Mouse (Mus musculus) hindbrain, embryonic 15.5 days (tissue): ENCODE measurements around the gene Galnt7. TPM values are rescaled to one million over a fixed set of nuclear protein-coding genes. Genes with fewer than 3 reads are reported as not detected.
A peak's percentile ranks its signal among the peaks of the same experiment; 100 is the strongest.

Source experiments
- ATAC-seq: fragments of 200-750 bp; cut with Nextera tagmentation; 2 replicates; pipeline ENCODE4 v1.8.0; 2017; ENCODE audit warnings: low read depth, moderate number of reproducible peaks, moderate TSS enrichment; ENCODE audit not compliant: low FRiP score
- H3K27ac ChIP-seq: fragments of 300-500 bp; sonication (generic); replicated peaks from 2 replicates; pipeline ENCODE4 v1.5.1; 2015; ENCODE audit warnings: mild to moderate bottlenecking, inconsistent platforms
- H3K27me3 ChIP-seq: fragments of 300-500 bp; sonication (generic); 2 replicates; pipeline ENCODE4 v1.6.1; 2015; ENCODE audit warnings: control low read depth, inconsistent platforms
- H3K36me3 ChIP-seq: fragments of 300-500 bp; sonication (generic); 2 replicates; pipeline ENCODE4 v1.6.1; 2015; ENCODE audit warnings: control low read depth, inconsistent platforms
- H3K4me1 ChIP-seq: fragments of 300-500 bp; sonication (generic); replicated peaks from 2 replicates; pipeline ENCODE4 v1.6.1; 2015; ENCODE audit warnings: control low read depth, inconsistent platforms
- H3K4me2 ChIP-seq: fragments of 300-500 bp; sonication (generic); 2 replicates; pipeline ENCODE4 v1.6.1; 2015; ENCODE audit warnings: moderate library complexity, mild to moderate bottlenecking, inconsistent platforms
- H3K4me3 ChIP-seq: fragments of 300-500 bp; sonication (generic); 2 replicates; pipeline ENCODE4 v1.5.1; 2015; ENCODE audit warnings: mild to moderate bottlenecking, inconsistent platforms
- H3K9ac ChIP-seq: fragments of 300-500 bp; sonication (generic); 2 replicates; pipeline ENCODE4 v1.6.1; 2015; ENCODE audit warnings: inconsistent platforms
- H3K9me3 ChIP-seq: fragments of 300-500 bp; sonication (generic); 2 replicates; pipeline ENCODE4 v1.6.1; 2016; ENCODE audit warnings: control low read depth, inconsistent platforms
- WGBS: fragments of 180-500 bp; shearing (Covaris S2); methylation state at CpG from one replicate; pipeline ENCODE4 v1.1.7; 2015; 5-methylcytosine and 5-hydroxymethylcytosine counted together
- polyA plus RNA-seq: library from polyadenylated mRNA; unstranded; fragments of >200 nt; fragmentation: Nextera tagmentation; extraction: Ambion mirVana; gene quantifications from 2 replicates; pipeline ENCODE4 v1.2.1, GENCODE M21; 2015

The Galnt7 gene
- polyA plus RNA-seq, 1 experiment from 2014 or later, result 12.5 TPM

DNA sequence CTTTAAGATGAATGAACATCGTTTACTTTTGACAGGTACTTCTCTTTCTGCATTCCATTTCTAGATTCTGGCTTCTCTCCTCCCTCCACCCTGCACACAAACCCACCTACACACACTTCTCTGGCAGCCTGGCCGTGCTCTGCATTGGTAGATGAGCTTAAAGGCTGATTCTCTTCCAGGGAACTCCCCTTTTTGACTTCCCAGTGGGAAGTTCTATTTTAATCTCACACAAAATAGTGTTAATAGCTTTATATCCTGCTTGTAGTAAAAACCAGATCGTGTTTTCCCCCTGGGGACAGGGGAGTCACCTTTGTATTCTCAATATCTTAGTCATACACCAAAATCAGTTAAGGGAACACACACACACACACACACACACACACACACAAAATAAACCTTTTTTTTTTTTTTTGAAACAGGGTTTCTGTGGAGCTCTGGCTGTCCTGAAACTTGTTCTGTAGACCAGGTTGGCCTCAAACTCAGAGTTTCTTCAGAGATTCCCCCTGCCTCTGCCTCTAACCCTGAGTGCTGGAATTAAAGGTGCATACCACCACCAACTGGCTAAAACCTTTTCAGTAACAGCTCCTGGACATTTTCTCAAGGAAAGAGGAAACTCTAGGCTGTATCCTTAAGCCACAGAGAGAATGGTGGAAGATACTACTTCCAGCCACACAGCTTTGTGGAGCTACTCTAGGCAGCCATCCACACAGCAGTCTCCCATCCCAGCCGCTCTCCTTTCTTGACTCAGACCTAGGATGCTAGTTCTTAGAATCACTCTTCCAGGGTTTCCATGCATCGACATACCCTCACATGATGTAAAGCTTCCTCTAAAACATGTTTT, 24.7 kb downstream of the Galnt7 start:
- no peaks in the 10 kb centered on the region for H3K36me3 ChIP-seq
- no peak overlapping the region for H3K4me2 ChIP-seq
- ATAC-seq, result no peak
- H3K4me1 ChIP-seq, result 0 out of 2 replicates have a peak, but pooled peaks cover 4% of the 10 kb centered on the region
- no peaks in the 10 kb centered on the region for H3K27me3 ChIP-seq
- no peak overlapping the region for H3K27ac ChIP-seq
- 80% methylated on average over 5 of the region's 5 CpGs for WGBS
- H3K9ac ChIP-seq, result no peak overlapping the region
- H3K4me3 ChIP-seq, result no peak overlapping the region
- H3K9me3 ChIP-seq, result no peaks in the 10 kb centered on the region

DNA sequence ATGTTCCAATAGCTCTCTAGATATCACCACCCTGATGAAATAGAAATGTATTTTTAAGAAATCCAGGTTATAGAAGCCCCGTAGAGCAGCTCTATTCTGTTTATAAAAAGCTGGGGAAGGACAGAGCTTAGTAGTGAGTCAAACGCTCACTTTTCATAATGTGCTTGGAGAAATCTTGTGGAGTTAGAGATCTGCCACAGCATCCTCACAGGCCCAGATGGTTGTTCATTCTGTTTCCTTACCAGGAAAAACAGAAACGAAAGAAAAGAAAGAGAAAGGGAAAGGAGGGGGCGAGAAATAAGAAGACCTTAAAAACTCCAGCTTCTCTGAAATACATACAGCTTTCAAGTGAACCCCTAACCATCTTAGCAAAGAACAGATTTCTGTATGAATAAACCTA, 28.9 kb downstream of the Galnt7 start:
- Histone ChIP-seq H3K36me3 (no peaks in the 10 kb centered on the region), H3K4me3 (no peak overlapping the region), H3K9ac (no peak overlapping the region), H3K4me2 (no peak overlapping the region), H3K4me1 (0 out of 2 replicates have a peak, but pooled peaks cover 4% of the 10 kb centered on the region), H3K27me3 (no peaks in the 10 kb centered on the region), H3K27ac (no peak overlapping the region), H3K9me3 (no peaks in the 10 kb centered on the region)
- 94% methylated on average over 4 of the region's 4 CpGs for WGBS
- ATAC-seq, result no peak

- 93% methylated on average over 3 of the region's 3 CpGs for WGBS
- H3K9me3 ChIP-seq, result no peaks in the 10 kb centered on the region
- no peak overlapping the region for H3K9ac ChIP-seq
- no peaks in the 10 kb centered on the region for H3K27me3 ChIP-seq
- no peaks in the 10 kb centered on the region for H3K36me3 ChIP-seq
- no peak for ATAC-seq
- H3K4me1 ChIP-seq, result 0 out of 2 replicates have a peak, but pooled peaks cover 4% of the 10 kb centered on the region
- H3K27ac ChIP-seq, result no peak overlapping the region
- no peak overlapping the region for H3K4me2 ChIP-seq
- no peak overlapping the region for H3K4me3 ChIP-seq
These were observed 29.8 kb downstream of the Galnt7 start for GRCm38 (mm10) chr8:57623051-57623450.

- Histone ChIP-seq H3K4me2 (no peak overlapping the region), H3K27me3 (no peaks in the 10 kb centered on the region), H3K9me3 (no peaks in the 10 kb centered on the region), H3K4me1 (peaks cover 5% of the 10 kb centered on the region), H3K27ac (no peak overlapping the region), H3K9ac (no peak overlapping the region), H3K4me3 (no peak overlapping the region), H3K36me3 (no peaks in the 10 kb centered on the region)
- 59% methylated on average over 5 of the region's 5 CpGs for WGBS
- ATAC-seq, result no peak
These were observed 35.9 kb downstream of the Galnt7 start for GRCm38 (mm10) chr8:57616965-57617364.

GRCm38 (mm10) chr8:57615016-57615657, 37.7 kb downstream of the Galnt7 start:
- peak; percentile 43; the same call in 1 of the 2 replicates for ATAC-seq

DNA sequence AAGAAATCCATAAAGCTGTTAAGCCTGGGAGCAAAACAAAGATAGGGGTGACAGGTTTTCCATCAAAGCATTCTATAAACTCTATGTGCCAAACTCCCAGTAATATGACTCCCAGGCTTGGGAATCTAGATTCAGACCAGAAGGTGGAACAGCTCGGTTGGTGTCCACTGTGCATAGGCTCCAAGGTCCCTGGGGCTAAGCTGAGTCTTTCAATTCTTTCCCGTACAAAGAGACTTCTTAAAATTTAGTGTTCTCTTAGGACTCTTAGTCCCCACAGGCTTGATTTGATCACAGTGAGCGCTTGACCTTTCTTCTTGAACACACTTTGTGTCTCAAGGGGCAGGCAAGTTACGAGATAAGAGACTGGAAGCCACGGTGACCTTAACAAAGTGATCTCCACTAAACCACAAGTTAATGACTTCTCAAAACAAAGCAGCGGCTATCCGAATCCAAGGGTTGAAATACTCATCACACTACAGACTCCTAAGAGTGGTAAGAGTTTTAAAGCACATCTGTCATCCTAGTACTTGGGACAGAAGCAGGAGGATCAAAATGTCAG, 41.3 kb downstream of the Galnt7 start:
- Histone ChIP-seq H3K9ac (no peak overlapping the region), H3K27me3 (no peaks in the 10 kb centered on the region), H3K9me3 (no peaks in the 10 kb centered on the region), H3K36me3 (no peaks in the 10 kb centered on the region), H3K4me3 (no peak overlapping the region), H3K27ac (no peak overlapping the region), H3K4me2 (no peak overlapping the region), H3K4me1 (peaks cover 9% of the 10 kb centered on the region)
- ATAC-seq, result no peak
- WGBS, result 58% methylated on average over 7 of the region's 7 CpGs

More at GRCm38 (mm10) chr8:57615016-57615657, 37.7 kb downstream of the Galnt7 start:
- H3K9ac ChIP-seq, result no peak overlapping the region
- no peak overlapping the region for H3K4me3 ChIP-seq
- no peaks in the 10 kb centered on the region for H3K27me3 ChIP-seq
- no peak overlapping the region for H3K27ac ChIP-seq
- peaks cover 9% of the 10 kb centered on the region for H3K4me1 ChIP-seq
- WGBS, result 67% methylated on average over 15 of the region's 15 CpGs
- H3K4me2 ChIP-seq, result no peak overlapping the region
- no peaks in the 10 kb centered on the region for H3K9me3 ChIP-seq
- no peaks in the 10 kb centered on the region for H3K36me3 ChIP-seq

GRCm38 (mm10) chr8:57610706-57611418, 42.0 kb downstream of the Galnt7 start:
- ATAC-seq, result no peak
- H3K4me3 ChIP-seq, result no peak overlapping the region
- H3K4me2 ChIP-seq, result no peak overlapping the region
- H3K27ac ChIP-seq, result no peak overlapping the region
- H3K9ac ChIP-seq, result no peak overlapping the region
- 68% methylated on average over 10 of the region's 11 CpGs for WGBS
- peaks cover 9% of the 10 kb centered on the region for H3K4me1 ChIP-seq
- H3K36me3 ChIP-seq, result no peaks in the 10 kb centered on the region
- no peaks in the 10 kb centered on the region for H3K27me3 ChIP-seq
- no peaks in the 10 kb centered on the region for H3K9me3 ChIP-seq

GRCm38 (mm10) chr8:57602511-57602910, 50.3 kb downstream of the Galnt7 start:
- Histone ChIP-seq H3K9me3 (no peaks in the 10 kb centered on the region), H3K4me3 (no peak overlapping the region), H3K4me1 (no peaks in the 10 kb centered on the region; the same call in 1 of the 2 replicates), H3K4me2 (no peak overlapping the region), H3K27ac (no peak overlapping the region), H3K27me3 (no peaks in the 10 kb centered on the region), H3K36me3 (no peaks in the 10 kb centered on the region), H3K9ac (no peak overlapping the region)
- 91% methylated on average over 5 of the region's 5 CpGs for WGBS
- ATAC-seq, result no peak

DNA sequence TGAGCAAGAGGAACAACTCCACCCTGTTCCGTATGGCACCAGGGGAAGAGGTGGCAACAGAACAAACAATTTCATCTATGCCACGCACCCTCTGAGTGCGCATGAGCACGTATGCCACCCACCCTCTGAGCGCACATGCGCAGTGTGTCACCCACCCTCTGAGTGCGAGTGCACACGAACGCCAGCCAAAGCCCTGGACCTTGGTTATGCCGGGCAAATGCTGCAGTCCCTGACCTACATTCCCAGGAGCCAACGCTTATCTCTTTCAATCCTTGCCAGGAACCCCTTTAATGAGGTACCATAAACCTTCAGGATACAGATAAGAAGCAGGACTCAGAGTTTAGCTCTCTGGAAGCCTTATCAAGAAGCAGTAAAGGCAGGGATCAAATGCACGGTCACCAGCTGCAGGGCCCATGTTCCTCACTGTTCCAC, 50.8 kb downstream of the Galnt7 start:
- Histone ChIP-seq H3K4me3 (no peak overlapping the region), H3K9ac (no peak overlapping the region), H3K27ac (no peak overlapping the region), H3K36me3 (no peaks in the 10 kb centered on the region), H3K27me3 (no peaks in the 10 kb centered on the region), H3K9me3 (no peaks in the 10 kb centered on the region), H3K4me2 (no peak overlapping the region), H3K4me1 (no peaks in the 10 kb centered on the region; the same call in 1 of the 2 replicates)
- no peak for ATAC-seq
- WGBS, result 94% methylated on average over 12 of the region's 12 CpGs

GRCm38 (mm10) chr8:57599813-57600555, 52.8 kb downstream of the Galnt7 start:
- peak overlapping the region; percentile 26 for H3K4me3 ChIP-seq
- peak; percentile 66; the same call in 1 of the 2 replicates for ATAC-seq
- 25% methylated on average over 22 of the region's 22 CpGs for WGBS

DNA sequence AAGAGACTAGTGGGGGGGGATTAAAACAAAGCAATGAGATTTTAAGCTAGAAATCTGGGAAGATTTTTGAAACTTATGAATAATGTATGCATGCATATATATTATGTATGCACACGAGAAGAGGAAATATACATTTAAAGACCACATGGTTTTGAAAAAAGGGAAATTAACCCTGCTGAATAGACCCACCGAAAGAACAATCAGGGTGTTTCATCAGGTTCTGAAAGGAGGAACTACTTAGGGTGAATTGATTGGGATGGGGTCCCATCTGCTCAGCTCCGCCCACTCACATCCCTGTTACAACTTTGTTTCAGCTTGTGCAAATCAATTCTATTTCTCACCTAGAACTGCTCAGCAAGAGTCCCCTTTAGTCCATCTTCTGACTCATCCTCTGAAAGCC, 57.0 kb downstream of the Galnt7 start:
- H3K9me3 ChIP-seq, result no peaks in the 10 kb centered on the region
- H3K4me1 ChIP-seq, result no peaks in the 10 kb centered on the region; the same call in 1 of the 2 replicates
- WGBS, result 49% methylated on average over 3 of the region's 3 CpGs
- no peak overlapping the region for H3K4me3 ChIP-seq
- no peak for ATAC-seq
- no peak overlapping the region for H3K4me2 ChIP-seq
- no peak overlapping the region for H3K9ac ChIP-seq
- no peak overlapping the region for H3K27ac ChIP-seq
- H3K27me3 ChIP-seq, result no peaks in the 10 kb centered on the region
- no peaks in the 10 kb centered on the region for H3K36me3 ChIP-seq

More at GRCm38 (mm10) chr8:57599813-57600555, 52.8 kb downstream of the Galnt7 start:
- Histone ChIP-seq H3K36me3 (no peaks in the 10 kb centered on the region), H3K9me3 (no peaks in the 10 kb centered on the region), H3K27me3 (no peaks in the 10 kb centered on the region), H3K4me1 (no peaks in the 10 kb centered on the region; the same call in 1 of the 2 replicates), H3K27ac (no peak overlapping the region), H3K9ac (no peak overlapping the region; the same call in 1 of the 2 replicates), H3K4me2 (peak overlapping the region; percentile 50)
